Mouse (Mus musculus): ENCODE data around the gene BC034090.

GRCm38 (mm10) chr1:155242488-155242745, 1.8 kb downstream of the BC034090 start:
- TF ChIP-seq CTCF (IDR thresholded peaks at IDR 0.05; ENCODE audit: control insufficient read depth, insufficient read depth, insufficient read length) (no peak), USF1 (IDR thresholded peaks at IDR 0.05; ENCODE audit: low read depth) (no peak), MYOD1 (IDR thresholded peaks at IDR 0.05; ENCODE audit: control insufficient read depth, insufficient read length, low read depth) (no peak)

All from C2C12 (cell line).